Mouse (Mus musculus) hindbrain, embryonic 12.5 days (tissue): ENCODE data around the gene Acrbp. TPM values are rescaled to one million over a fixed set of nuclear protein-coding genes. Genes with fewer than 3 reads are reported as not detected.
A peak's percentile ranks its signal among the peaks of the same experiment; 100 is the strongest.
"Not testable (repeated sequence)": the region's sequence is repeated elsewhere in the genome, so short reads cannot be mapped to it uniquely, and the experiment has no call there.

Experiments used
- ATAC-seq: fragments of 200-750 bp; cut with Nextera tagmentation; 2 replicates; pipeline ENCODE4 v1.8.0; 2017; ENCODE audit warnings: moderate TSS enrichment; ENCODE audit not compliant: low FRiP score
- H3K27ac ChIP-seq: fragments of 300-500 bp; sonication (generic); 2 replicates; pipeline ENCODE4 v1.5.1; 2016; ENCODE audit warnings: mild to moderate bottlenecking
- H3K27me3 ChIP-seq: fragments of 300-500 bp; sonication (generic); 2 replicates; pipeline ENCODE4 v1.6.1; 2016; ENCODE audit warnings: mild to moderate bottlenecking
- H3K36me3 ChIP-seq: fragments of 300-500 bp; sonication (generic); 2 replicates; pipeline ENCODE4 v1.6.1; 2016; ENCODE audit warnings: mild to moderate bottlenecking
- H3K4me1 ChIP-seq: fragments of 300-500 bp; sonication (generic); 2 replicates; pipeline ENCODE4 v1.6.1; 2016
- H3K4me2 ChIP-seq: fragments of 300-500 bp; sonication (generic); replicated peaks from 2 replicates; pipeline ENCODE4 v1.6.1; 2016; ENCODE audit warnings: mild to moderate bottlenecking
- H3K4me3 ChIP-seq: fragments of 300-500 bp; sonication (generic); 2 replicates; pipeline ENCODE4 v1.5.1; 2016; ENCODE audit warnings: mild to moderate bottlenecking
- H3K9ac ChIP-seq: fragments of 300-500 bp; sonication (generic); 2 replicates; pipeline ENCODE4 v1.6.1; 2016; ENCODE audit warnings: mild to moderate bottlenecking, moderate library complexity
- H3K9me3 ChIP-seq: fragments of 300-500 bp; sonication (generic); replicated peaks from 2 replicates; pipeline ENCODE4 v1.6.1; 2016; ENCODE audit warnings: mild to moderate bottlenecking
- WGBS: fragments of 180-500 bp; shearing (Covaris S2); methylation state at CpG from one replicate; pipeline ENCODE4 v1.1.7; 2016; 5-methylcytosine and 5-hydroxymethylcytosine counted together
- polyA plus RNA-seq: library from polyadenylated mRNA; unstranded; fragments of >200 nt; fragmentation: Nextera tagmentation; extraction: Ambion mirVana; gene quantifications from 2 replicates; pipeline ENCODE4 v1.2.1, GENCODE M21; 2016

Gene Acrbp
- polyA plus RNA-seq, 1 experiment from 2014 or later, result 18.3 TPM

GRCm38 (mm10) chr6:125039533-125040153 is 9.8 kb upstream of the Acrbp start, which contains the start of gene Ing4:
Gene Ing4, plus strand, starts transcription at chr6:125039760.
- peaks cover 43% of the 10 kb centered on the region for H3K36me3 ChIP-seq
- peaks cover 19% of the 10 kb centered on the region for H3K4me1 ChIP-seq
- no peaks in the 10 kb centered on the region for H3K27me3 ChIP-seq
- H3K4me3 ChIP-seq, result peak within 1 kb of the TSS; percentile 69
- H3K9me3 ChIP-seq, result no peaks in the 10 kb centered on the region
- peak; percentile 96 for ATAC-seq
- peak within 1 kb of the TSS; percentile 82 for H3K9ac ChIP-seq
- H3K27ac ChIP-seq, result peak within 1 kb of the TSS; percentile 86
- H3K4me2 ChIP-seq, result peak within 1 kb of the TSS; percentile 84
- 0% methylated on average over 26 of the region's 26 CpGs for WGBS

- peaks cover 43% of the 10 kb centered on the region for H3K36me3 ChIP-seq
- H3K9me3 ChIP-seq, result no peaks in the 10 kb centered on the region
- peaks cover 19% of the 10 kb centered on the region for H3K4me1 ChIP-seq
- peak overlapping the region; percentile 86 for H3K27ac ChIP-seq
- H3K4me2 ChIP-seq, result peak overlapping the region; percentile 84
- peak overlapping the region; percentile 69 for H3K4me3 ChIP-seq
- whole genome bisulfite sequencing, result 11% methylated on average over 7 of the region's 7 CpGs
- H3K27me3 ChIP-seq, result no peaks in the 10 kb centered on the region
- no peak for ATAC-seq
- H3K9ac ChIP-seq, result peak overlapping the region; percentile 82
Observed at GRCm38 (mm10) chr6:125040221-125040620, 9.3 kb upstream of the Acrbp start.

GRCm38 (mm10) chr6:125041047-125041446 is 8.4 kb upstream of the Acrbp start:
- Histone ChIP-seq H3K27ac (no peak overlapping the region), H3K27me3 (no peaks in the 10 kb centered on the region), H3K9ac (no peak overlapping the region), H3K4me2 (peak overlapping the region; percentile 84), H3K9me3 (no peaks in the 10 kb centered on the region), H3K36me3 (peaks cover 41% of the 10 kb centered on the region), H3K4me3 (peak overlapping the region; percentile 69; the same call in 1 of the 2 replicates), H3K4me1 (peaks cover 19% of the 10 kb centered on the region)
- WGBS, result 96% methylated on average over 7 of the region's 7 CpGs
- no peak for ATAC-seq

GRCm38 (mm10) chr6:125042081-125042480 is 7.4 kb upstream of the Acrbp start:
- Histone ChIP-seq H3K27me3 (no peaks in the 10 kb centered on the region), H3K36me3 (peaks cover 39% of the 10 kb centered on the region), H3K4me2 (no peak overlapping the region), H3K4me3 (no peak overlapping the region), H3K9ac (no peak overlapping the region), H3K27ac (no peak overlapping the region), H3K4me1 (peaks cover 19% of the 10 kb centered on the region), H3K9me3 (no peaks in the 10 kb centered on the region)
- WGBS, result 94% methylated on average over 7 of the region's 7 CpGs
- no peak for ATAC-seq

GRCm38 (mm10) chr6:125046691-125047090 is 2.8 kb upstream of the Acrbp start:
- Histone ChIP-seq H3K4me3 (no peak overlapping the region), H3K9me3 (no peaks in the 10 kb centered on the region), H3K27me3 (no peaks in the 10 kb centered on the region), H3K9ac (no peak overlapping the region), H3K4me1 (peaks cover 4% of the 10 kb centered on the region; the same call in 1 of the 2 replicates), H3K27ac (no peak overlapping the region), H3K4me2 (no peak overlapping the region), H3K36me3 (peaks cover 75% of the 10 kb centered on the region)
- WGBS, result 52% methylated on average over 5 of the region's 5 CpGs
- ATAC-seq, result peak; percentile 61

GRCm38 (mm10) chr6:125051237-125051636 is 1.7 kb downstream of the Acrbp start:
- Histone ChIP-seq H3K27ac (no peak overlapping the region), H3K27me3 (no peaks in the 10 kb centered on the region), H3K9ac (no peak overlapping the region), H3K4me3 (no peak overlapping the region), H3K36me3 (peaks cover 89% of the 10 kb centered on the region), H3K4me2 (no peak overlapping the region), H3K4me1 (peaks cover 2% of the 10 kb centered on the region; the same call in 1 of the 2 replicates), H3K9me3 (no peaks in the 10 kb centered on the region)
- ATAC-seq, result no peak
- WGBS, result 62% methylated on average over 5 of the region's 5 CpGs

- Histone ChIP-seq H3K4me1 (peaks cover 9% of the 10 kb centered on the region), H3K36me3 (peaks cover 4% of the 10 kb centered on the region; the same call in 1 of the 2 replicates), H3K9me3 (no peaks in the 10 kb centered on the region), H3K4me3 (no peak overlapping the region), H3K9ac (no peak overlapping the region), H3K27me3 (no peaks in the 10 kb centered on the region), H3K4me2 (no peak overlapping the region), H3K27ac (0 out of 2 replicates have a peak overlapping the region, but pooled peaks have one; percentile 23)
- 43% methylated on average over 6 of the region's 6 CpGs for WGBS
- peak; percentile 49 for ATAC-seq
Observed at GRCm38 (mm10) chr6:125061493-125061892, 12.0 kb downstream of the Acrbp start.

GRCm38 (mm10) chr6:125062511-125062910 is 13.0 kb downstream of the Acrbp start:
- Histone ChIP-seq H3K27me3 (no peaks in the 10 kb centered on the region), H3K4me3 (no peak overlapping the region), H3K36me3 (peaks cover 4% of the 10 kb centered on the region; the same call in 1 of the 2 replicates), H3K9me3 (no peaks in the 10 kb centered on the region), H3K27ac (no peak overlapping the region), H3K4me2 (no peak overlapping the region), H3K4me1 (peaks cover 9% of the 10 kb centered on the region), H3K9ac (no peak overlapping the region)
- no peak for ATAC-seq
- WGBS, result 87% methylated on average over 5 of the region's 5 CpGs

GRCm38 (mm10) chr6:125063906-125064305 is 14.4 kb downstream of the Acrbp start:
- Histone ChIP-seq H3K4me3 (no peak overlapping the region), H3K9me3 (no peaks in the 10 kb centered on the region), H3K27ac (no peak overlapping the region), H3K27me3 (no peaks in the 10 kb centered on the region), H3K9ac (no peak overlapping the region), H3K4me1 (peaks cover 9% of the 10 kb centered on the region), H3K36me3 (no peaks in the 10 kb centered on the region), H3K4me2 (no peak overlapping the region)
- no peak for ATAC-seq
- 89% methylated on average over 6 of the region's 6 CpGs for WGBS

- H3K27me3 ChIP-seq, H3K9me3 ChIP-seq, ATAC-seq, H3K36me3 ChIP-seq, H3K4me1 ChIP-seq, H3K9ac ChIP-seq, H3K4me2 ChIP-seq, H3K4me3 ChIP-seq, H3K27ac ChIP-seq: not testable (repeated sequence)
- no CpG with 5 or more reads among the region's 1 CpGs for WGBS
Observed at GRCm38 (mm10) chr6:125065223-125065622, 15.7 kb downstream of the Acrbp start.

- H3K4me2 ChIP-seq, result no peak within 1 kb of the TSS
- no peaks in the 10 kb centered on the region for H3K27me3 ChIP-seq
- WGBS, result 70% methylated on average over 8 of the region's 8 CpGs
- no peaks in the 10 kb centered on the region for H3K9me3 ChIP-seq
- no peak within 1 kb of the TSS for H3K9ac ChIP-seq
- no peak for ATAC-seq
- H3K4me3 ChIP-seq, result no peak within 1 kb of the TSS
- H3K36me3 ChIP-seq, result no peaks in the 10 kb centered on the region
- H3K27ac ChIP-seq, result no peak within 1 kb of the TSS
- H3K4me1 ChIP-seq, result peaks cover 10% of the 10 kb centered on the region
Observed at GRCm38 (mm10) chr6:125067571-125067995, 18.1 kb downstream of the Acrbp start, which contains the start of gene Lpar5. Gene Lpar5, plus strand, starts transcription at chr6:125067920.

- Histone ChIP-seq H3K27me3 (no peaks in the 10 kb centered on the region), H3K36me3 (no peaks in the 10 kb centered on the region), H3K4me3 (no peak overlapping the region), H3K4me1 (peaks cover 10% of the 10 kb centered on the region), H3K4me2 (no peak overlapping the region), H3K9ac (no peak overlapping the region), H3K9me3 (no peaks in the 10 kb centered on the region), H3K27ac (peak overlapping the region; percentile 83)
- ATAC-seq, result peak; percentile 82
- WGBS, result 80% methylated on average over 18 of the region's 18 CpGs
Observed at GRCm38 (mm10) chr6:125071170-125071895, 21.8 kb downstream of the Acrbp start.
